Mouse (Mus musculus): Measurements from ENCODE around the gene Ube2m.

The Ube2m gene

GRCm38 (mm10) chr7:13003380-13003779 lies 34.7 kb downstream of the Ube2m start:
- DNase-seq (ENCODE audit: low spot score in 2 of 2): no peak

- DNase-seq (ENCODE audit: low spot score in 2 of 2): no peak
These were observed 36.5 kb downstream of the Ube2m start for GRCm38 (mm10) chr7:13001584-13001983.

- no peak for DNase-seq (ENCODE audit: low spot score in 2 of 2)
These were observed 39.2 kb downstream of the Ube2m start, which contains the start of gene Trim28 for GRCm38 (mm10) chr7:12998851-12999250. Trim28 (plus strand) TSS chr7:12999114.

- no peak for DNase-seq (ENCODE audit: low spot score in 2 of 2)
These were observed 40.0 kb downstream of the Ube2m start, which contains the start of gene Slc27a5 for GRCm38 (mm10) chr7:12998053-12998452. Slc27a5 (minus strand) TSS chr7:12998192.

GRCm38 (mm10) chr7:12997230-12997629 lies 40.8 kb downstream of the Ube2m start:
- DNase-seq (ENCODE audit: low spot score in 2 of 2): no peak

- DNase-seq (ENCODE audit: low spot score in 2 of 2): no peak
These were observed 42.2 kb downstream of the Ube2m start for GRCm38 (mm10) chr7:12995862-12996261.

GRCm38 (mm10) chr7:12993148-12993547 lies 44.9 kb downstream of the Ube2m start:
- DNase-seq (ENCODE audit: low spot score in 2 of 2): no peak

GRCm38 (mm10) chr7:12992222-12992621 lies 45.9 kb downstream of the Ube2m start:
- no peak for DNase-seq (ENCODE audit: low spot score in 2 of 2)

- DNase-seq (ENCODE audit: low spot score in 2 of 2): no peak
These were observed 50.5 kb downstream of the Ube2m start for GRCm38 (mm10) chr7:12987409-12988189.

GRCm38 (mm10) chr7:12986906-12987305 lies 51.2 kb downstream of the Ube2m start:
- no peak for DNase-seq (ENCODE audit: low spot score in 2 of 2)

- DNase-seq (ENCODE audit: low spot score in 2 of 2): no peak
These were observed 52.4 kb downstream of the Ube2m start for GRCm38 (mm10) chr7:12985724-12986123.
